Mouse (Mus musculus): ENCODE measurements around the gene Lrmda. TPM values are rescaled to one million over a fixed set of nuclear protein-coding genes. Genes with fewer than 3 reads are reported as not detected.

The Lrmda gene
- polyA plus RNA-seq, 1 experiment from 2014 or later, result 0.60 TPM

GRCm38 (mm10) chr14:21994061-21994990 is 25.2 kb upstream of the Lrmda start:
- H3K4me1 ChIP-seq, result peaks cover 47% of the 10 kb centered on the region
- H3K4me3 ChIP-seq, result peak overlapping the region; percentile 66
- H3K27ac ChIP-seq (replicated peaks), result no peak overlapping the region
- peak overlapping the region; percentile 96 for H3K4me2 ChIP-seq
- H3K9ac ChIP-seq, result peak overlapping the region; percentile 80
- peaks cover 78% of the 10 kb centered on the region for H3K27me3 ChIP-seq (replicated peaks)
- no peaks in the 10 kb centered on the region for H3K9me3 ChIP-seq
- ATAC-seq (ENCODE audit: extremely low read depth, insufficient number of reproducible peaks, low FRiP score, low TSS enrichment), result no peak
- H3K36me3 ChIP-seq, result no peaks in the 10 kb centered on the region
- WGBS, result 5% methylated on average over 44 of the region's 44 CpGs

- peak overlapping the region; percentile 80 for H3K9ac ChIP-seq
- H3K27ac ChIP-seq (replicated peaks), result no peak overlapping the region
- H3K4me2 ChIP-seq, result peak overlapping the region; percentile 96
- H3K9me3 ChIP-seq, result no peaks in the 10 kb centered on the region
- H3K4me1 ChIP-seq, result peaks cover 40% of the 10 kb centered on the region
- H3K36me3 ChIP-seq, result no peaks in the 10 kb centered on the region
- peaks cover 69% of the 10 kb centered on the region for H3K27me3 ChIP-seq (replicated peaks)
- under 1% methylated on average over 36 of the region's 36 CpGs for WGBS
- peak; percentile 53; the same call in 1 of the 2 replicates for ATAC-seq (ENCODE audit: extremely low read depth, insufficient number of reproducible peaks, low FRiP score, low TSS enrichment)
- peak overlapping the region; percentile 66 for H3K4me3 ChIP-seq
Measured at GRCm38 (mm10) chr14:21995031-21995754, 24.3 kb upstream of the Lrmda start.

GRCm38 (mm10) chr14:21999588-21999987 is 19.9 kb upstream of the Lrmda start:
- Histone ChIP-seq H3K27ac (replicated peaks) (no peak overlapping the region), H3K4me2 (no peak overlapping the region), H3K4me1 (peaks cover 12% of the 10 kb centered on the region), H3K36me3 (no peaks in the 10 kb centered on the region), H3K9ac (no peak overlapping the region), H3K9me3 (no peaks in the 10 kb centered on the region), H3K27me3 (replicated peaks) (peaks cover 29% of the 10 kb centered on the region), H3K4me3 (no peak overlapping the region)
- no peak for ATAC-seq (ENCODE audit: extremely low read depth, insufficient number of reproducible peaks, low FRiP score, low TSS enrichment)
- 83% methylated on average over 4 of the region's 4 CpGs for WGBS

- no peak for ATAC-seq (ENCODE audit: extremely low read depth, insufficient number of reproducible peaks, low FRiP score, low TSS enrichment)
- Histone ChIP-seq H3K36me3 (no peaks in the 10 kb centered on the region), H3K27me3 (replicated peaks) (peaks cover 15% of the 10 kb centered on the region; the same call in 1 of the 2 replicates), H3K4me3 (no peak overlapping the region), H3K9ac (no peak overlapping the region), H3K9me3 (no peaks in the 10 kb centered on the region), H3K27ac (replicated peaks) (no peak overlapping the region), H3K4me2 (no peak overlapping the region), H3K4me1 (no peaks in the 10 kb centered on the region)
- WGBS, result 82% methylated on average over 1 of the region's 1 CpGs
Measured at GRCm38 (mm10) chr14:22003231-22003630, 16.3 kb upstream of the Lrmda start.

GRCm38 (mm10) chr14:22003631-22004030 is 15.9 kb upstream of the Lrmda start:
- Histone ChIP-seq H3K27me3 (replicated peaks) (peaks cover 15% of the 10 kb centered on the region; the same call in 1 of the 2 replicates), H3K4me3 (no peak overlapping the region), H3K9ac (no peak overlapping the region), H3K27ac (replicated peaks) (no peak overlapping the region), H3K4me2 (no peak overlapping the region), H3K4me1 (no peaks in the 10 kb centered on the region), H3K36me3 (no peaks in the 10 kb centered on the region), H3K9me3 (no peaks in the 10 kb centered on the region)
- WGBS, result 73% methylated on average over 4 of the region's 4 CpGs
- ATAC-seq (ENCODE audit: extremely low read depth, insufficient number of reproducible peaks, low FRiP score, low TSS enrichment), result no peak

GRCm38 (mm10) chr14:22004943-22005342 is 14.6 kb upstream of the Lrmda start:
- 52% methylated on average over 4 of the region's 4 CpGs for WGBS
- no peak for ATAC-seq (ENCODE audit: extremely low read depth, insufficient number of reproducible peaks, low FRiP score, low TSS enrichment)
- Histone ChIP-seq H3K27ac (replicated peaks) (no peak overlapping the region), H3K9me3 (no peaks in the 10 kb centered on the region), H3K27me3 (replicated peaks) (peaks cover 15% of the 10 kb centered on the region; the same call in 1 of the 2 replicates), H3K4me3 (no peak overlapping the region), H3K9ac (no peak overlapping the region), H3K4me2 (no peak overlapping the region), H3K4me1 (no peaks in the 10 kb centered on the region), H3K36me3 (no peaks in the 10 kb centered on the region)

GRCm38 (mm10) chr14:22007006-22007405 is 12.5 kb upstream of the Lrmda start:
- H3K27me3 ChIP-seq (replicated peaks), result peaks cover 18% of the 10 kb centered on the region; the same call in 1 of the 2 replicates
- no peak overlapping the region for H3K4me2 ChIP-seq
- H3K4me3 ChIP-seq, result no peak overlapping the region
- no peak overlapping the region for H3K9ac ChIP-seq
- H3K4me1 ChIP-seq, result no peaks in the 10 kb centered on the region
- 74% methylated on average over 6 of the region's 6 CpGs for WGBS
- H3K27ac ChIP-seq (replicated peaks), result no peak overlapping the region
- no peak for ATAC-seq (ENCODE audit: extremely low read depth, insufficient number of reproducible peaks, low FRiP score, low TSS enrichment)
- no peaks in the 10 kb centered on the region for H3K36me3 ChIP-seq
- no peaks in the 10 kb centered on the region for H3K9me3 ChIP-seq

- Histone ChIP-seq H3K27me3 (replicated peaks) (peaks cover 58% of the 10 kb centered on the region), H3K4me1 (peaks cover 6% of the 10 kb centered on the region), H3K9ac (no peak overlapping the region), H3K27ac (replicated peaks) (no peak overlapping the region), H3K9me3 (no peaks in the 10 kb centered on the region), H3K4me3 (no peak overlapping the region), H3K4me2 (no peak overlapping the region), H3K36me3 (no peaks in the 10 kb centered on the region)
- 81% methylated on average over 5 of the region's 5 CpGs for WGBS
- no peak for ATAC-seq (ENCODE audit: extremely low read depth, insufficient number of reproducible peaks, low FRiP score, low TSS enrichment)
Measured at GRCm38 (mm10) chr14:22014315-22014714, 5.2 kb upstream of the Lrmda start.

- H3K9me3 ChIP-seq, result no peaks in the 10 kb centered on the region
- H3K4me3 ChIP-seq, result no peak overlapping the region
- H3K27ac ChIP-seq (replicated peaks), result no peak overlapping the region
- peaks cover 59% of the 10 kb centered on the region for H3K27me3 ChIP-seq (replicated peaks)
- 36% methylated on average over 4 of the region's 4 CpGs for WGBS
- H3K9ac ChIP-seq, result no peak overlapping the region
- no peak for ATAC-seq (ENCODE audit: extremely low read depth, insufficient number of reproducible peaks, low FRiP score, low TSS enrichment)
- peaks cover 10% of the 10 kb centered on the region for H3K4me1 ChIP-seq
- H3K36me3 ChIP-seq, result no peaks in the 10 kb centered on the region
- no peak overlapping the region for H3K4me2 ChIP-seq
Measured at GRCm38 (mm10) chr14:22014781-22015180, 4.7 kb upstream of the Lrmda start.

- Histone ChIP-seq H3K4me1 (peaks cover 18% of the 10 kb centered on the region), H3K9me3 (no peaks in the 10 kb centered on the region), H3K4me2 (no peak overlapping the region), H3K27ac (replicated peaks) (no peak overlapping the region), H3K4me3 (no peak overlapping the region), H3K36me3 (no peaks in the 10 kb centered on the region), H3K27me3 (replicated peaks) (peaks cover 63% of the 10 kb centered on the region), H3K9ac (no peak overlapping the region)
- 53% methylated on average over 5 of the region's 5 CpGs for WGBS
- no peak for ATAC-seq (ENCODE audit: extremely low read depth, insufficient number of reproducible peaks, low FRiP score, low TSS enrichment)
Measured at GRCm38 (mm10) chr14:22017011-22017410, 2.5 kb upstream of the Lrmda start.
